Mouse (Mus musculus) MEL (cell line): ENCODE data around the gene Tbc1d13. TPM values are rescaled to one million over a fixed set of nuclear protein-coding genes. Genes with fewer than 3 reads are reported as not detected.

ENCODE experiments used
- DNase-seq: peaks from one replicate; pipeline ENCODE4 v3.0.0; 2011; ENCODE audit warnings: low read depth, low spot score
- H3K27ac ChIP-seq: 2 replicates; pipeline ENCODE4 v1.5.1; 2012; ENCODE audit warnings: low read depth, mild to moderate bottlenecking, control low read depth, low read length, moderate library complexity; ENCODE audit not compliant: control insufficient read depth
- H3K27me3 ChIP-seq, 2 experiments: fragments of 150-350 bp in 1 of 2; sonication (generic) in 1 of 2; 2 replicates each; pipeline ENCODE4 v1.6.1; 2012; ENCODE audit warnings: low read length in 2 of 2, mild to moderate bottlenecking in 2 of 2, improper control_type of control experiment in 1 of 2, moderate library complexity in 1 of 2; ENCODE audit not compliant: insufficient read depth in 2 of 2, control insufficient read depth in 1 of 2
- H3K36me3 ChIP-seq, 2 experiments: 2 replicates each; pipeline ENCODE4 v1.6.1; 2012 to 2014; ENCODE audit warnings: low read length in 2 of 2, improper control_type of control experiment in 1 of 2, inconsistent platforms in 1 of 2, mild to moderate bottlenecking in 1 of 2; ENCODE audit not compliant: insufficient read depth in 2 of 2, control insufficient read depth in 1 of 2
- H3K4me1 ChIP-seq, 2 experiments: fragments of 150-350 bp in 1 of 2; sonication (generic) in 1 of 2; 2 replicates each; pipeline ENCODE4 v1.6.1; 2012; ENCODE audit warnings: low read length in 2 of 2, improper control_type of control experiment in 1 of 2, mild to moderate bottlenecking in 1 of 2; ENCODE audit not compliant: insufficient read depth in 2 of 2, control insufficient read depth in 1 of 2
- H3K4me3 ChIP-seq, 2 experiments: fragments of 150-350 bp in 1 of 2; sonication (generic) in 1 of 2; 2 replicates each; pipeline ENCODE4 v1.5.1; 2012; ENCODE audit warnings: low read depth in 2 of 2, low read length in 2 of 2, mild to moderate bottlenecking in 2 of 2, moderate library complexity in 2 of 2, control low read depth in 1 of 2, improper control_type of control experiment in 1 of 2; ENCODE audit not compliant: control insufficient read depth in 1 of 2, insufficient read depth in 1 of 2
- H3K79me2 ChIP-seq: 2 replicates; pipeline ENCODE4 v1.6.1; 2012; ENCODE audit warnings: mild to moderate bottlenecking, low read length, moderate library complexity; ENCODE audit not compliant: control insufficient read depth, poor library complexity, insufficient read depth
- H3K9ac ChIP-seq: 2 replicates; pipeline ENCODE4 v1.6.1; 2012; ENCODE audit warnings: low read depth, mild to moderate bottlenecking, control low read depth, low read length, moderate library complexity; ENCODE audit not compliant: control insufficient read depth, poor library complexity, severe bottlenecking
- H3K9me3 ChIP-seq: fragments of 150-350 bp; sonication (generic); replicated peaks from 2 replicates; pipeline ENCODE4 v1.6.1; 2012; ENCODE audit warnings: mild to moderate bottlenecking, low read length, improper control_type of control experiment, moderate library complexity; ENCODE audit not compliant: insufficient read depth
- BHLHE40 ChIP-seq: IDR thresholded peaks from 2 replicates; pipeline ENCODE4 v1.6.1; 2012; ENCODE audit warnings: low read depth, mild to moderate bottlenecking, inconsistent platforms, low read length, improper control_type of control experiment, borderline replicate concordance
- CHD1 ChIP-seq: IDR thresholded peaks from 2 replicates; pipeline ENCODE4 v1.6.1; 2012; ENCODE audit warnings: low read depth, mild to moderate bottlenecking, inconsistent platforms, low read length, improper control_type of control experiment
- ELF1 ChIP-seq: IDR thresholded peaks from 2 replicates; pipeline ENCODE4 v1.6.1; 2014; ENCODE audit warnings: low read depth, mild to moderate bottlenecking, inconsistent platforms, low read length, improper control_type of control experiment, moderate library complexity
- ETS1 ChIP-seq: IDR thresholded peaks from 2 replicates; pipeline ENCODE4 v1.6.1; 2012; ENCODE audit warnings: low read depth, mild to moderate bottlenecking, inconsistent platforms, low read length, improper control_type of control experiment, moderate library complexity
- GABPA ChIP-seq: IDR thresholded peaks from 2 replicates; pipeline ENCODE4 v1.6.1; 2012; ENCODE audit warnings: low read depth, mild to moderate bottlenecking, inconsistent platforms, low read length, improper control_type of control experiment, moderate library complexity
- JUND ChIP-seq: IDR thresholded peaks from 2 replicates; pipeline ENCODE4 v1.6.1; 2011; ENCODE audit warnings: low read depth, mild to moderate bottlenecking, improper control_type of control experiment, low read length
- MAFK ChIP-seq: IDR thresholded peaks from 2 replicates; pipeline ENCODE4 v1.6.1; 2011; ENCODE audit warnings: low read depth, mild to moderate bottlenecking, low read length, improper control_type of control experiment, borderline replicate concordance
- MAZ ChIP-seq: IDR thresholded peaks from 2 replicates; pipeline ENCODE4 v1.6.1; 2012; ENCODE audit warnings: low read depth, mild to moderate bottlenecking, inconsistent platforms, low read length, improper control_type of control experiment
- MEF2A ChIP-seq: IDR thresholded peaks from 2 replicates; pipeline ENCODE4 v1.6.1; 2014; ENCODE audit warnings: low read depth, mild to moderate bottlenecking, inconsistent platforms, low read length, improper control_type of control experiment; ENCODE audit not compliant: poor library complexity, insufficient replicate concordance, severe bottlenecking; ENCODE audit errors: extremely low read depth
- MXI1 ChIP-seq: IDR thresholded peaks from 2 replicates; pipeline ENCODE4 v1.6.1; 2011; ENCODE audit warnings: mild to moderate bottlenecking, low read depth, low read length, improper control_type of control experiment
- MYC ChIP-seq: IDR thresholded peaks from 2 replicates; pipeline ENCODE4 v1.6.1; 2011; ENCODE audit warnings: low read depth, mild to moderate bottlenecking, low read length, improper control_type of control experiment, moderate library complexity
- NELFE ChIP-seq: IDR thresholded peaks from 2 replicates; pipeline ENCODE4 v1.6.1; 2011; ENCODE audit warnings: low read depth, low read length, improper control_type of control experiment
- NRF1 ChIP-seq: IDR thresholded peaks from 2 replicates; pipeline ENCODE4 v1.6.1; 2014; ENCODE audit warnings: low read depth, mild to moderate bottlenecking, inconsistent platforms, low read length, improper control_type of control experiment, moderate library complexity; ENCODE audit not compliant: poor library complexity, insufficient read depth, severe bottlenecking
- POLR2A ChIP-seq, 2 experiments: IDR thresholded peaks; 2 replicates each; pipeline ENCODE4 v1.6.1; 2011 to 2012; ENCODE audit warnings: low read length in 2 of 2, mild to moderate bottlenecking in 2 of 2, control low read depth in 1 of 2, improper control_type of control experiment in 1 of 2, low read depth in 1 of 2, moderate library complexity in 1 of 2; ENCODE audit not compliant: control insufficient read depth in 1 of 2, insufficient read depth in 1 of 2, poor library complexity in 1 of 2
- RAD21 ChIP-seq: IDR thresholded peaks from 2 replicates; pipeline ENCODE4 v1.6.1; 2011; ENCODE audit warnings: mild to moderate bottlenecking, low read depth, low read length, improper control_type of control experiment
- RCOR1 ChIP-seq: IDR thresholded peaks from 2 replicates; pipeline ENCODE4 v1.6.1; 2012; ENCODE audit warnings: low read depth, mild to moderate bottlenecking, inconsistent platforms, low read length, improper control_type of control experiment
- TBP ChIP-seq: IDR thresholded peaks from 2 replicates; pipeline ENCODE4 v1.8.0; 2011; ENCODE audit warnings: low read depth, low read length, improper control_type of control experiment
- TCF12 ChIP-seq: IDR thresholded peaks from 2 replicates; pipeline ENCODE4 v1.6.1; 2014; ENCODE audit warnings: low read depth, mild to moderate bottlenecking, inconsistent platforms, low read length, improper control_type of control experiment, moderate library complexity
- UBTF ChIP-seq: IDR thresholded peaks from 2 replicates; pipeline ENCODE4 v1.6.1; 2012; ENCODE audit warnings: low read depth, mild to moderate bottlenecking, inconsistent platforms, low read length, improper control_type of control experiment, moderate library complexity, borderline replicate concordance; ENCODE audit not compliant: insufficient read depth
- ZMIZ1 ChIP-seq: IDR thresholded peaks from 2 replicates; pipeline ENCODE4 v1.6.1; 2012; ENCODE audit warnings: low read depth, mild to moderate bottlenecking, inconsistent platforms, low read length, improper control_type of control experiment, moderate library complexity
- ZNF384 ChIP-seq: IDR thresholded peaks from 2 replicates; pipeline ENCODE4 v1.6.1; 2012; ENCODE audit warnings: low read depth, mild to moderate bottlenecking, inconsistent platforms, low read length, improper control_type of control experiment
- polyA plus RNA-seq, 2 experiments: library from polyadenylated mRNA; stranded (reverse) in 1 of 2; unstranded in 1 of 2; fragments of >175 nt in 1 of 2; fragments of >200 nt in 1 of 2; gene quantifications; 2 replicates each; pipeline versions ENCODE4 v1.2.1 to v1.2.4; 2012; ENCODE audit warnings: low replicate concordance in 2 of 2, low read depth in 1 of 2; ENCODE audit not compliant: insufficient read length in 2 of 2, insufficient read depth in 1 of 2, missing spikeins in 1 of 2
- total RNA-seq: library from RNA; depleted of rRNA; stranded (reverse); fragments of 300-350 nt; gene quantifications from 2 replicates; pipeline ENCODE4 v1.2.3, GENCODE M21; 2012

The Tbc1d13 gene
- total and polyA plus RNA-seq, 3 experiments: 62.4 to 78.5 TPM; not detected in 1

DNA sequence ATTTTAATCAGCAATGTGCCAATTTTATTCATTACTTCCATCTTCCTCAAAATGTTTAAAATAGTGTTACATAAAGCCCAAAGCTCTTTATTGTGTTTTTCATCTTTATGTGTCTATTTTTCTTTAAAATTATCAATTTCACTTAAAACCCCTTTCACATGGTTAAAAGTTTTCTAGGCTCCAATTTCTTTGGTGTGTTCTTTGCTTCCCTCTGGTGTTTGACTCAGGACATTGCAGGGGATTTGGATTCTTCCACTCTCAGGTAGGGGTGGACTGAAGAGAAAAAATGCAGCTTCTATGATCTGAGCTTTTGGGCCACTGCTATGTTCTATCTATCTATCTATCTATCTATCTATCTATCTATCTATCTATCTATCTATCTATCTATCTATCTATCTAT, 28.3 kb downstream of the Tbc1d13 start (continued):
- TF ChIP-seq BHLHE40 (0 out of 2 replicates have a peak, but pooled peaks have one; percentile 12), RAD21 (peak; percentile 96), MXI1 (0 out of 2 replicates have a peak, but pooled peaks have one; percentile 43), ZNF384 (peak; percentile 51; the same call in 1 of the 2 replicates)

DNA sequence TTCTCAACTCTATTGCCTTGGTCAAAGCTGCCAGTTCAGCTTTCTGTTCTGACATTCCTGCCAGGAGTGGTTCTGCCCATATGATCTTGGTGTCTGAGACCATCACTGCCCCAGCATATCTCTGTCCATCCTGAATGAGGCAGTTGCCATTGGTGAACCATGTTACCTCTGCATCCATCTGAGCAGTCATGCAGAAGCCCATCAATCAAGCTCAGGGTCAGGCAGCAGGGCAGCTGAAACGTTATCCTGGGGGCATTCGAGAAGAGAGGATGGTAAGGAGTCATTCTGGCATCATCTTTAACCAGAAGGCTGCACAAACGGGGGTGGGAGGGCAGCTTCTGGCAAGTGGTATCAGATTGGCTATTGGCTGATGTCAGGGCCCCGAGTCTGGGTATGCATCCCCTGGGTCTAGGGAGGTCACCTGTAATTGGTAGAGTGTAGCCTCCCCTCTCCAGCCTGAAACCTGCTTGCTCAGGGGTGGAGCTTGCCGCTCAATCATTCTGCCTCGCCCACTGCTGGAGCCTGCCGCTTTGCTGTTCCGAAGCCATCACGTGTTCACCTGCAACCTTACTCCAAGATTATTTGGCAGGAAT, 30.9 kb downstream of the Tbc1d13 start:
- Histone ChIP-seq H3K27ac (no peak overlapping the region), H3K4me3 (no peak overlapping the region), H3K4me1 (no peaks in the 10 kb centered on the region), H3K27me3 (peaks cover 0 to 2% of the 10 kb centered on the region in 2 experiments; a peak in 1 of 4 replicates), H3K36me3 (no peaks in the 10 kb centered on the region), H3K79me2 (no peaks in the 10 kb centered on the region), H3K9ac (no peak overlapping the region), H3K9me3 (no peaks in the 10 kb centered on the region)
- no peak for DNase-seq
- TF ChIP-seq ETS1 (no peak), JUND (no peak), CHD1 (no peak), ELF1 (no peak), NELFE (no peak), MYC (no peak), RCOR1 (no peak), GABPA (no peak), MAZ (no peak), MEF2A (no peak), ZMIZ1 (no peak), MAFK (no peak), TBP (no peak), BHLHE40 (no peak), TCF12 (no peak), POLR2A (IDR thresholded peaks at IDR 0.05; ENCODE audit: control insufficient read depth in 1 of 2, insufficient read depth in 1 of 2, low read depth in 1 of 2, low read length in 2 of 2, poor library complexity in 1 of 2) (no peak), NRF1 (no peak), UBTF (no peak)
